Mouse (Mus musculus): ENCODE results near the gene Rrad.

- TF ChIP-seq CTCF (IDR thresholded peaks at IDR 0.05; ENCODE audit: low read depth) (no peak), EP300 (IDR thresholded peaks at IDR 0.05; ENCODE audit: low read depth) (no peak)
These were observed 9.1 kb upstream of the Rrad start for GRCm38 (mm10) chr8:104640241-104640640.
